12 mouse cellular contexts compared by ENCODE assay signal in genomic region chr4:7363508-7363907, GRCm38 (mm10).
"Had no signal": no experiment of that assay in that cellular context is flagged by ENCODE, and none has a peak within 500 bp of the region (broad histone marks: within the 10 kb centered on the region; RNA-seq: fewer than 3 reads in every experiment).

No protein-coding gene starts in this region.

- H3K27me3 ChIP-seq: limb, embryonic 15.5 days; liver, embryonic 12.5 days; midbrain, embryonic 13.5 days; neural tube, embryonic 12.5 days had no signal

- H3K4me1 ChIP-seq: limb, embryonic 15.5 days; liver, embryonic 12.5 days; neural tube, embryonic 12.5 days had no signal

- H3K4me2 ChIP-seq: limb, embryonic 15.5 days; liver, embryonic 12.5 days; lung, embryonic 14.5 days; midbrain, embryonic 13.5 days; neural tube, embryonic 12.5 days had no signal

- H3K9me3 ChIP-seq: limb, embryonic 15.5 days; liver, embryonic 12.5 days; midbrain, embryonic 13.5 days; neural tube, embryonic 12.5 days had no signal

- H3K9ac ChIP-seq: limb, embryonic 15.5 days; liver, embryonic 12.5 days; lung, embryonic 14.5 days; midbrain, embryonic 13.5 days; neural tube, embryonic 12.5 days had no signal

- H3K36me3 ChIP-seq: limb, embryonic 15.5 days; liver, embryonic 12.5 days; midbrain, embryonic 13.5 days; neural tube, embryonic 12.5 days had no signal

- H3K27ac ChIP-seq: limb, embryonic 15.5 days; liver, embryonic 12.5 days; neural tube, embryonic 12.5 days had no signal

- H3K4me3 ChIP-seq: limb, embryonic 15.5 days; liver, embryonic 12.5 days; midbrain, embryonic 13.5 days; neural tube, embryonic 12.5 days had no signal

- DNase-seq: kidney, adult 18-20 months; kidney, postnatal 25 days; layer of hippocampus, adult 9-11 months; layer of hippocampus, postnatal 36 days; lung, embryonic 14.5 days; lung, postnatal 10 days; lung, postnatal 4 days; spleen, adult 18-20 months had no signal

- ATAC-seq: liver, embryonic 12.5 days had no signal
